Mouse (Mus musculus) MEL (cell line): ENCODE data around the gene Fhad1. TPM values are rescaled to one million over a fixed set of nuclear protein-coding genes. Genes with fewer than 3 reads are reported as not detected.

Experiments used
- DNase-seq: peaks from one replicate; pipeline ENCODE4 v3.0.0; 2011; ENCODE audit warnings: low read depth, low spot score
- H3K27ac ChIP-seq: 2 replicates; pipeline ENCODE4 v1.5.1; 2012; ENCODE audit warnings: low read depth, mild to moderate bottlenecking, control low read depth, low read length, moderate library complexity; ENCODE audit not compliant: control insufficient read depth
- H3K27me3 ChIP-seq, 2 experiments: fragments of 150-350 bp in 1 of 2; sonication (generic) in 1 of 2; 2 replicates each; pipeline ENCODE4 v1.6.1; 2012; ENCODE audit warnings: low read length in 2 of 2, mild to moderate bottlenecking in 2 of 2, improper control_type of control experiment in 1 of 2, moderate library complexity in 1 of 2; ENCODE audit not compliant: insufficient read depth in 2 of 2, control insufficient read depth in 1 of 2
- H3K36me3 ChIP-seq, 2 experiments: 2 replicates each; pipeline ENCODE4 v1.6.1; 2012 to 2014; ENCODE audit warnings: low read length in 2 of 2, improper control_type of control experiment in 1 of 2, inconsistent platforms in 1 of 2, mild to moderate bottlenecking in 1 of 2; ENCODE audit not compliant: insufficient read depth in 2 of 2, control insufficient read depth in 1 of 2
- H3K4me1 ChIP-seq, 2 experiments: fragments of 150-350 bp in 1 of 2; sonication (generic) in 1 of 2; 2 replicates each; pipeline ENCODE4 v1.6.1; 2012; ENCODE audit warnings: low read length in 2 of 2, improper control_type of control experiment in 1 of 2, mild to moderate bottlenecking in 1 of 2; ENCODE audit not compliant: insufficient read depth in 2 of 2, control insufficient read depth in 1 of 2
- H3K4me3 ChIP-seq, 2 experiments: fragments of 150-350 bp in 1 of 2; sonication (generic) in 1 of 2; 2 replicates each; pipeline ENCODE4 v1.5.1; 2012; ENCODE audit warnings: low read depth in 2 of 2, low read length in 2 of 2, mild to moderate bottlenecking in 2 of 2, moderate library complexity in 2 of 2, control low read depth in 1 of 2, improper control_type of control experiment in 1 of 2; ENCODE audit not compliant: control insufficient read depth in 1 of 2, insufficient read depth in 1 of 2
- H3K79me2 ChIP-seq: 2 replicates; pipeline ENCODE4 v1.6.1; 2012; ENCODE audit warnings: mild to moderate bottlenecking, low read length, moderate library complexity; ENCODE audit not compliant: control insufficient read depth, poor library complexity, insufficient read depth
- H3K9ac ChIP-seq: 2 replicates; pipeline ENCODE4 v1.6.1; 2012; ENCODE audit warnings: low read depth, mild to moderate bottlenecking, control low read depth, low read length, moderate library complexity; ENCODE audit not compliant: control insufficient read depth, poor library complexity, severe bottlenecking
- H3K9me3 ChIP-seq: fragments of 150-350 bp; sonication (generic); replicated peaks from 2 replicates; pipeline ENCODE4 v1.6.1; 2012; ENCODE audit warnings: mild to moderate bottlenecking, low read length, improper control_type of control experiment, moderate library complexity; ENCODE audit not compliant: insufficient read depth
- CHD1 ChIP-seq: IDR thresholded peaks from 2 replicates; pipeline ENCODE4 v1.6.1; 2012; ENCODE audit warnings: low read depth, mild to moderate bottlenecking, inconsistent platforms, low read length, improper control_type of control experiment
- CHD2 ChIP-seq: IDR thresholded peaks from 2 replicates; pipeline ENCODE4 v1.6.1; 2011; ENCODE audit warnings: low read length, improper control_type of control experiment
- CTCF ChIP-seq, 3 experiments: IDR thresholded peaks in 2 of 3; conservative IDR thresholded peaks in 1 of 3; 2 replicates each; pipeline ENCODE4 v1.5.1; 2011 to 2012; ENCODE audit warnings: low read length in 3 of 3, low read depth in 2 of 3, mild to moderate bottlenecking in 2 of 3, improper control_type of control experiment in 1 of 3, inconsistent platforms in 1 of 3, mixed read lengths in 1 of 3, moderate library complexity in 1 of 3; ENCODE audit not compliant: control insufficient read depth in 1 of 3, insufficient read depth in 1 of 3, poor library complexity in 1 of 3, severe bottlenecking in 1 of 3
- E2F4 ChIP-seq: IDR thresholded peaks from 2 replicates; pipeline ENCODE4 v1.6.1; 2011; ENCODE audit warnings: low read depth, low read length, improper control_type of control experiment, borderline replicate concordance
- EP300 ChIP-seq, 2 experiments: IDR thresholded peaks; 2 replicates each; pipeline ENCODE4 v1.6.1; 2011; ENCODE audit warnings: improper control_type of control experiment in 2 of 2, low read length in 2 of 2, low read depth in 1 of 2, mild to moderate bottlenecking in 1 of 2
- ETS1 ChIP-seq: IDR thresholded peaks from 2 replicates; pipeline ENCODE4 v1.6.1; 2012; ENCODE audit warnings: low read depth, mild to moderate bottlenecking, inconsistent platforms, low read length, improper control_type of control experiment, moderate library complexity
- GABPA ChIP-seq: IDR thresholded peaks from 2 replicates; pipeline ENCODE4 v1.6.1; 2012; ENCODE audit warnings: low read depth, mild to moderate bottlenecking, inconsistent platforms, low read length, improper control_type of control experiment, moderate library complexity
- JUND ChIP-seq: IDR thresholded peaks from 2 replicates; pipeline ENCODE4 v1.6.1; 2011; ENCODE audit warnings: low read depth, mild to moderate bottlenecking, improper control_type of control experiment, low read length
- KAT2A ChIP-seq: conservative IDR thresholded peaks from 2 replicates; pipeline ENCODE4 v1.6.1; 2012; ENCODE audit warnings: low read depth, low read length, improper control_type of control experiment, inconsistent platforms
- MAFK ChIP-seq: IDR thresholded peaks from 2 replicates; pipeline ENCODE4 v1.6.1; 2011; ENCODE audit warnings: low read depth, mild to moderate bottlenecking, low read length, improper control_type of control experiment, borderline replicate concordance
- MAX ChIP-seq: IDR thresholded peaks from 2 replicates; pipeline ENCODE4 v1.6.1; 2011; ENCODE audit warnings: low read length, improper control_type of control experiment
- MAZ ChIP-seq: IDR thresholded peaks from 2 replicates; pipeline ENCODE4 v1.6.1; 2012; ENCODE audit warnings: low read depth, mild to moderate bottlenecking, inconsistent platforms, low read length, improper control_type of control experiment
- MEF2A ChIP-seq: IDR thresholded peaks from 2 replicates; pipeline ENCODE4 v1.6.1; 2014; ENCODE audit warnings: low read depth, mild to moderate bottlenecking, inconsistent platforms, low read length, improper control_type of control experiment; ENCODE audit not compliant: poor library complexity, insufficient replicate concordance, severe bottlenecking; ENCODE audit errors: extremely low read depth
- NELFE ChIP-seq: IDR thresholded peaks from 2 replicates; pipeline ENCODE4 v1.6.1; 2011; ENCODE audit warnings: low read depth, low read length, improper control_type of control experiment
- NRF1 ChIP-seq: IDR thresholded peaks from 2 replicates; pipeline ENCODE4 v1.6.1; 2014; ENCODE audit warnings: low read depth, mild to moderate bottlenecking, inconsistent platforms, low read length, improper control_type of control experiment, moderate library complexity; ENCODE audit not compliant: poor library complexity, insufficient read depth, severe bottlenecking
- POLR2A ChIP-seq, 2 experiments: IDR thresholded peaks; 2 replicates each; pipeline ENCODE4 v1.6.1; 2011 to 2012; ENCODE audit warnings: low read length in 2 of 2, mild to moderate bottlenecking in 2 of 2, control low read depth in 1 of 2, improper control_type of control experiment in 1 of 2, low read depth in 1 of 2, moderate library complexity in 1 of 2; ENCODE audit not compliant: control insufficient read depth in 1 of 2, insufficient read depth in 1 of 2, poor library complexity in 1 of 2
- POLR2AphosphoS2 ChIP-seq: IDR thresholded peaks from 2 replicates; pipeline ENCODE4 v1.6.1; 2011; ENCODE audit warnings: low read length, improper control_type of control experiment
- POLR2AphosphoS5 ChIP-seq: IDR thresholded peaks from 2 replicates; pipeline ENCODE4 v1.6.1; 2012; ENCODE audit warnings: low read depth, borderline replicate concordance, mild to moderate bottlenecking, inconsistent platforms, low read length, moderate library complexity, mixed read lengths
- RAD21 ChIP-seq: IDR thresholded peaks from 2 replicates; pipeline ENCODE4 v1.6.1; 2011; ENCODE audit warnings: mild to moderate bottlenecking, low read depth, low read length, improper control_type of control experiment
- RCOR1 ChIP-seq: IDR thresholded peaks from 2 replicates; pipeline ENCODE4 v1.6.1; 2012; ENCODE audit warnings: low read depth, mild to moderate bottlenecking, inconsistent platforms, low read length, improper control_type of control experiment
- SIN3A ChIP-seq: IDR thresholded peaks from 2 replicates; pipeline ENCODE4 v1.6.1; 2012; ENCODE audit warnings: low read length, improper control_type of control experiment, inconsistent platforms
- SMC3 ChIP-seq: IDR thresholded peaks from 2 replicates; pipeline ENCODE4 v1.6.1; 2011; ENCODE audit warnings: low read depth, low read length, improper control_type of control experiment
- TBP ChIP-seq: IDR thresholded peaks from 2 replicates; pipeline ENCODE4 v1.8.0; 2011; ENCODE audit warnings: low read depth, low read length, improper control_type of control experiment
- UBTF ChIP-seq: IDR thresholded peaks from 2 replicates; pipeline ENCODE4 v1.6.1; 2012; ENCODE audit warnings: low read depth, mild to moderate bottlenecking, inconsistent platforms, low read length, improper control_type of control experiment, moderate library complexity, borderline replicate concordance; ENCODE audit not compliant: insufficient read depth
- USF1 ChIP-seq: IDR thresholded peaks from 2 replicates; pipeline ENCODE4 v1.6.1; 2014; ENCODE audit warnings: low read depth, mild to moderate bottlenecking, inconsistent platforms, low read length, improper control_type of control experiment, moderate library complexity
- ZC3H11A ChIP-seq: IDR thresholded peaks from 2 replicates; pipeline ENCODE4 v1.6.1; 2012; ENCODE audit warnings: low read depth, mild to moderate bottlenecking, inconsistent platforms, low read length, improper control_type of control experiment
- ZKSCAN1 ChIP-seq: IDR thresholded peaks from 2 replicates; pipeline ENCODE4 v1.6.1; 2012; ENCODE audit warnings: low read depth, mild to moderate bottlenecking, inconsistent platforms, low read length, improper control_type of control experiment, moderate library complexity
- ZMIZ1 ChIP-seq: IDR thresholded peaks from 2 replicates; pipeline ENCODE4 v1.6.1; 2012; ENCODE audit warnings: low read depth, mild to moderate bottlenecking, inconsistent platforms, low read length, improper control_type of control experiment, moderate library complexity
- ZNF384 ChIP-seq: IDR thresholded peaks from 2 replicates; pipeline ENCODE4 v1.6.1; 2012; ENCODE audit warnings: low read depth, mild to moderate bottlenecking, inconsistent platforms, low read length, improper control_type of control experiment
- polyA plus RNA-seq, 2 experiments: library from polyadenylated mRNA; stranded (reverse) in 1 of 2; unstranded in 1 of 2; fragments of >175 nt in 1 of 2; fragments of >200 nt in 1 of 2; gene quantifications; 2 replicates each; pipeline versions ENCODE4 v1.2.1 to v1.2.4; 2012; ENCODE audit warnings: low replicate concordance in 2 of 2, low read depth in 1 of 2; ENCODE audit not compliant: insufficient read length in 2 of 2, insufficient read depth in 1 of 2, missing spikeins in 1 of 2
- total RNA-seq: library from RNA; depleted of rRNA; stranded (reverse); fragments of 300-350 nt; gene quantifications from 2 replicates; pipeline ENCODE4 v1.2.3, GENCODE M21; 2012

Fhad1 gene
- total and polyA plus RNA-seq, 3 experiments: not detected

DNA sequence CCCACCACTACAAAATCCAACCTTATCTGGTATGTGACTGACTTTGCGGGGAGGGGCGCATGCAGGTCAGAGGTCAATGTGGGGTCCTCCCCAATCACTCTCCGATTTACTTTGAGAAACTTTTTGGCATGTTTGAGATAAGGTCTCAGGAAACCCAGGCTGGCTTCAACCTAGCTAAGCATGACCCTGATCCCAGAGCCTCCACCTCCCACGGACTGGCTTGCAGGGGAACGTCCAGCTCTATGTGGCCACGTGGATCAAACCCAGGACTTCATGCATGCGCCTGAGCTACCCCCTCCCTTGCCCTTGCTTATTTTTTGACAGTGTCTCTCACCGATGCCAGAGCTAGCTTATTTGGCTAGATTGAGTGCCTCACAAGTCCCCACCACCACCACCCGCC, 61.6 kb downstream of the Fhad1 start:
- no peaks in the 10 kb centered on the region for H3K36me3 ChIP-seq
- H3K27me3 ChIP-seq: no peaks in the 10 kb centered on the region
- H3K79me2 ChIP-seq: no peaks in the 10 kb centered on the region
- H3K4me3 ChIP-seq: no peak overlapping the region
- TF ChIP-seq SIN3A (no peak), NELFE (no peak), ETS1 (no peak), USF1 (no peak), POLR2AphosphoS2 (no peak), POLR2A (IDR thresholded peaks at IDR 0.05; ENCODE audit: control insufficient read depth in 1 of 2, insufficient read depth in 1 of 2, low read depth in 1 of 2, low read length in 2 of 2, poor library complexity in 1 of 2) (no peak), SMC3 (no peak), ZNF384 (no peak), CHD1 (no peak), UBTF (no peak), NRF1 (no peak), MAX (no peak), CHD2 (no peak), ZKSCAN1 (no peak), MAZ (no peak)
- H3K27ac ChIP-seq: no peak overlapping the region
- H3K9ac ChIP-seq: no peak overlapping the region
- no peaks in the 10 kb centered on the region for H3K9me3 ChIP-seq
- DNase-seq: no peak
- H3K4me1 ChIP-seq: no peaks in the 10 kb centered on the region

DNA sequence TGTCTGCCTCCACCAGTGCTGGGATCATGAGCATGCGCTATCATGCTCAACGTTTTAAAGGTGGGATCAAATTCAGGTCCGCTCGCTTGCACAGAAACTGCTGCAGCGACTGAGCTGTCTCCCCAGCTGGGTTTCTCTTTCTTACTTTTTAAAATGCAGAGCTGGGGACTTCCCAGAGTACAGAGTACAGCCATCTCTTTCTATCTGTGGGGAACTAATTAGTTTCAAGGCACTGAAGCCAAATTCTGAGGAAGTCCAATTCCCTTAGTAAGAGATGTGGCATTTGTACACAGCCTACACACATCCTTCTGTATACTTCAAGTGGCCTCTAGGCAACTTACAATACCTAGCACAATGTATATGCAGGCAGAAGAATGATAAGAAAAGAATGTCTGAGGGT, 62.1 kb downstream of the Fhad1 start:
- no peak overlapping the region for H3K9ac ChIP-seq
- H3K4me1 ChIP-seq: no peaks in the 10 kb centered on the region
- H3K27me3 ChIP-seq: no peaks in the 10 kb centered on the region
- TF ChIP-seq JUND (no peak), TBP (no peak), ZC3H11A (no peak), RCOR1 (no peak), GABPA (no peak), EP300 (IDR thresholded peaks at IDR 0.05; ENCODE audit: low read depth in 1 of 2, low read length in 2 of 2) (no peak), MAZ (no peak), CHD2 (no peak), UBTF (no peak), E2F4 (no peak), MAFK (no peak), POLR2AphosphoS5 (no peak), CTCF (IDR thresholded peaks at IDR 0.05 in 2 of 3, conservative IDR thresholded peaks at IDR 0.05 in 1 of 3; ENCODE audit: control insufficient read depth in 1 of 3, insufficient read depth in 1 of 3, low read depth in 2 of 3, low read length in 3 of 3, poor library complexity in 1 of 3, severe bottlenecking in 1 of 3) (no peak), ZKSCAN1 (no peak), KAT2A (no peak), MEF2A (no peak), RAD21 (no peak), POLR2A (IDR thresholded peaks at IDR 0.05; ENCODE audit: control insufficient read depth in 1 of 2, insufficient read depth in 1 of 2, low read depth in 1 of 2, low read length in 2 of 2, poor library complexity in 1 of 2) (no peak), POLR2AphosphoS2 (no peak), ZMIZ1 (no peak)
- no peak overlapping the region for H3K4me3 ChIP-seq
- H3K9me3 ChIP-seq: no peaks in the 10 kb centered on the region
- no peaks in the 10 kb centered on the region for H3K36me3 ChIP-seq
- H3K27ac ChIP-seq: no peak overlapping the region
- no peaks in the 10 kb centered on the region for H3K79me2 ChIP-seq
- no peak for DNase-seq
